Mouse (Mus musculus): ENCODE results near the gene Rnf121.

DNA sequence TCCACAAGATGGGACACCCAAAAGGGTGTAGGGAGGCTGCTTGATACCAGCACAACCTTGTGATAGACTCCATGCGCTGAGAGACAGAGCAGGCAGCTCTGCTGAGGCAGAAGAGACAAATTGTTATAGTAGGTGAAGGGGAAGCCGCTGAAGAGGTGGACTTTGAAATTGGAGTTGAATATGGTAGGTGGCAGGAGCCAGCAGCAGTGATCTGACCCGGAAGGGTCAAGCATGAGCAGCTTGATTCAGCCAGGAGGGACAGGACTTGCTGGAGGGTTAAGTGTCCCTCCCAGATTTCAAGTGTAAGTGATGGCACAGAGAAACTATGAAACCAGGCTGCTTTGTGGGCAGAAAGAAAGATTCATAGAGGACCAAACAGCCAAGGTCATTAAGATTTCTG is 80.2 kb downstream of the Rnf121 start:
- TF ChIP-seq SRF (IDR thresholded peaks at IDR 0.05; ENCODE audit: control insufficient read depth, insufficient read length, low read depth) (no peak), POLR2A (IDR thresholded peaks at IDR 0.05; ENCODE audit: insufficient read length, low read depth) (no peak), MAX (IDR thresholded peaks at IDR 0.05; ENCODE audit: low read depth) (no peak), REST (IDR thresholded peaks at IDR 0.05; ENCODE audit: insufficient read depth, insufficient read length) (no peak), USF1 (IDR thresholded peaks at IDR 0.05; ENCODE audit: low read depth) (no peak), TCF12 (IDR thresholded peaks at IDR 0.05; ENCODE audit: insufficient read depth, poor library complexity, severe bottlenecking) (no peak), E2F4 (IDR thresholded peaks at IDR 0.05; ENCODE audit: insufficient read depth) (no peak), TCF3 (IDR thresholded peaks at IDR 0.05; ENCODE audit: insufficient read length, low read depth) (no peak), POLR2AphosphoS2 (IDR thresholded peaks at IDR 0.05; ENCODE audit: insufficient read length, low read depth) (no peak), CEBPB (IDR thresholded peaks at IDR 0.05; ENCODE audit: insufficient read depth, poor library complexity, severe bottlenecking) (no peak), MYOG (IDR thresholded peaks at IDR 0.05; ENCODE audit: control insufficient read depth in 1 of 3, insufficient read depth in 1 of 3, insufficient read length in 2 of 3, low read depth in 2 of 3) (no peak)

Data from myocyte (in vitro differentiated cells).